Mouse (Mus musculus) lung, embryonic 16.5 days (tissue): ENCODE measurements at regions not wholly inside any gene's neighbourhood (a gene's known extent, or its start where the extent isn't known, plus 50 kb on each side); places are given as distances from the start of the nearest gene placed in this dataset.

Experiments
- ATAC-seq: fragments of 200-750 bp; cut with Nextera tagmentation; 2 replicates; pipeline ENCODE4 v1.8.0; 2017; ENCODE audit warnings: low read depth, mild to moderate bottlenecking, moderate library complexity
- H3K27ac ChIP-seq: fragments of 300-500 bp; sonication (generic); 2 replicates; pipeline ENCODE4 v1.5.1; 2014; ENCODE audit warnings: mild to moderate bottlenecking, control low read depth, low read length
- H3K27me3 ChIP-seq: fragments of 300-500 bp; sonication (generic); 2 replicates; pipeline ENCODE4 v1.6.1; 2014; ENCODE audit warnings: low read depth, low read length, mixed read lengths; ENCODE audit not compliant: control insufficient read depth, insufficient read depth
- H3K36me3 ChIP-seq: fragments of 300-500 bp; sonication (generic); 2 replicates; pipeline ENCODE4 v1.6.1; 2014; ENCODE audit warnings: low read length; ENCODE audit not compliant: control insufficient read depth, insufficient read depth
- H3K4me1 ChIP-seq: fragments of 300-500 bp; sonication (generic); replicated peaks from 2 replicates; pipeline ENCODE4 v1.6.1; 2014; ENCODE audit warnings: low read length, mixed read lengths; ENCODE audit not compliant: control insufficient read depth, insufficient read depth
- H3K4me2 ChIP-seq: fragments of 300-500 bp; sonication (generic); 2 replicates; pipeline ENCODE4 v1.6.1; 2014; ENCODE audit warnings: low read depth, low read length, control low read depth
- H3K4me3 ChIP-seq: fragments of 300-500 bp; sonication (generic); 2 replicates; pipeline ENCODE4 v1.5.1; 2014; ENCODE audit warnings: mild to moderate bottlenecking, low read length, control low read depth
- H3K9ac ChIP-seq: fragments of 300-500 bp; sonication (generic); 2 replicates; pipeline ENCODE4 v1.6.1; 2014; ENCODE audit warnings: low read length, control low read depth
- H3K9me3 ChIP-seq: fragments of 300-500 bp; sonication (generic); 2 replicates; pipeline ENCODE4 v1.6.1; 2016; ENCODE audit warnings: low read length; ENCODE audit not compliant: control insufficient read depth
- WGBS: fragments of 180-500 bp; shearing (Covaris S2); extraction: QIAGEN DNeasy Blood & Tissue Kit; methylation state at CpG from one replicate; pipeline ENCODE4 v1.1.7; 2014; 5-methylcytosine and 5-hydroxymethylcytosine counted together

DNA sequence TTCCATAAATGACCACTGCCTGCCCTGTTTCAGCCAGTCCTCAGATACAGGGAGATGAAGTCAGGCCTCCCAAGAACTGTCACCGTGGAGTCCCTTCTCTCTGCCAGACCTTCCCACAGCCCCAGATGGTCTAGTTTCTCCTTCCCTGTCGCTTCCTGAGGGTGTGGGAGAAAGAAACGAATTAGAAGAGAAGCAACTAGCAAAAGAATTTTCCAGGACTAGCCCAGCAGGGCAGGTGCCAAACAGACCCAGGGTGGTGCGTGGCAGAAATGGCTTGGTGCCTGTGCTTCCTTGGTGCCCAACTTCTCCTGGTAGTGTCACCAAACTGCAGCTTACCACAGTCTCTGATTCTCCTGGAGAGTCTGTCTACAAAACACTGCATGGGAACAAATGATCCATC, 156.3 kb upstream of the Dyrk2 start:
- H3K9ac ChIP-seq, result no peak overlapping the region
- no peak overlapping the region for H3K4me2 ChIP-seq
- H3K4me3 ChIP-seq, result no peak overlapping the region
- no peaks in the 10 kb centered on the region for H3K36me3 ChIP-seq
- WGBS, result 61% methylated on average over 4 of the region's 4 CpGs
- no peaks in the 10 kb centered on the region for H3K4me1 ChIP-seq
- H3K27me3 ChIP-seq, result no peaks in the 10 kb centered on the region
- no peak overlapping the region for H3K27ac ChIP-seq
- H3K9me3 ChIP-seq, result no peaks in the 10 kb centered on the region
- ATAC-seq, result no peak

DNA sequence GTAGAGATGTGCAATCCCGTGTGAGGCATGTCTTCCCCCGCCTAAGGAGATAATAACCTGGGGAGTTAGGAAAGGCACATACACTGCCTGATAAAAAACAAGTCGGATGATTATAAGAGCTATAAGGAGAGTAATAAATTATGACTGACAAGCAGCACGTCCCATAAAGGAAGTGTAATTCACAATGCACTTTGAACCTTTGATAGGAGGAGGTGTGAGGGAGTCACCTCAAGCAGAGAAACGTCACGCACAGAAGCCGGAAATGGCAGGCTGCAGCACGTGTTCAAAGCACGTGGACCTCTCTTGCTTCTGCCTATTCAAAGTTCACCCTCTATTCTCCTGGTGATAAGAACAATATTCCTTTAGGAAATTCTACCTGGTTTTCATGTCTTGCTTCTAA, 154.4 kb upstream of the Dyrk2 start:
- Histone ChIP-seq H3K27me3 (no peaks in the 10 kb centered on the region), H3K4me1 (no peaks in the 10 kb centered on the region), H3K9me3 (no peaks in the 10 kb centered on the region), H3K4me2 (no peak overlapping the region), H3K27ac (no peak overlapping the region), H3K4me3 (no peak overlapping the region), H3K36me3 (no peaks in the 10 kb centered on the region), H3K9ac (no peak overlapping the region)
- ATAC-seq, result no peak
- 38% methylated on average over 9 of the region's 9 CpGs for WGBS

DNA sequence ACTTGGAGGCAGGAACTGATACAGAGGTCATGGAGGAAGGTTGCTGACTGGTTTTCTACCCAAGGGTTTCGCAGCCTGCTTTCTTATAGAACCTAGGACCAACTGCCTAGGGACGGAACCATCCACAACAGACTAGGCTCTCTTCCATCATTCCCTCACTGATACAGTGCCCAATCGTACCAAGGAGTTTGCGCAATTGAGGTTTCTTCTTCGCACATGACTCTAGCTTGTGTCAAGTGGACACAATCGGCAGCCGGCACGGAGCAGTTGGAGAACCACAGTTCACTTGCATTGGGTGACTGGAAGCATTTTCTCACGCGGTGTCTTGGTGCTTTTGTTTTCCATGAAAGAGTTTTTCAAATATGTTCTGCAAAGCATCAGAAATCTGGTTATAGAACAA, 149.1 kb upstream of the Dyrk2 start:
- Histone ChIP-seq H3K9me3 (no peaks in the 10 kb centered on the region), H3K36me3 (no peaks in the 10 kb centered on the region), H3K4me3 (no peak overlapping the region), H3K4me2 (no peak overlapping the region), H3K27me3 (no peaks in the 10 kb centered on the region), H3K4me1 (0 out of 2 replicates have a peak, but pooled peaks cover 2% of the 10 kb centered on the region), H3K9ac (no peak overlapping the region), H3K27ac (no peak overlapping the region)
- no peak for ATAC-seq
- WGBS, result 91% methylated on average over 10 of the region's 10 CpGs

DNA sequence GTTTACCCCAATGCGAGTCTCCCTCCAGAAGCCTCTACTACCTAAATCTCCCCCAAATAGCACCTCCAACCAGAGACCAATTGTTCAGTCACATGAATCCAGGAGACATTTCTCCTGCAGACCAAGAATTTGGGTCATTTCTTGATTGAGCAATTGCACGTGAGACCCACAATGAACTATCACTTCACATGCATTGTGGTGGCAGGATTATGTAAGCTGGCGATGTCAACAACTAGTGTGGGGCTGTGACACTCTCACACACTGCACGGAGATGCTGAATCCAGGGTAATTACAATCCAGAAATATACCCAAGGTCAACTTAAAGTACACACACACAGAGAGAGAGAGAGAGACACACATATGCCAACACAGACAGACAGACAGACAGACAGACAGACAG, 148.5 kb upstream of the Dyrk2 start:
- WGBS, result 85% methylated on average over 4 of the region's 4 CpGs
- no peak overlapping the region for H3K4me2 ChIP-seq
- H3K36me3 ChIP-seq, result no peaks in the 10 kb centered on the region
- no peaks in the 10 kb centered on the region for H3K27me3 ChIP-seq
- no peak overlapping the region for H3K9ac ChIP-seq
- H3K4me1 ChIP-seq, result 0 out of 2 replicates have a peak, but pooled peaks cover 2% of the 10 kb centered on the region
- no peak for ATAC-seq
- H3K4me3 ChIP-seq, result no peak overlapping the region
- no peaks in the 10 kb centered on the region for H3K9me3 ChIP-seq
- no peak overlapping the region for H3K27ac ChIP-seq

DNA sequence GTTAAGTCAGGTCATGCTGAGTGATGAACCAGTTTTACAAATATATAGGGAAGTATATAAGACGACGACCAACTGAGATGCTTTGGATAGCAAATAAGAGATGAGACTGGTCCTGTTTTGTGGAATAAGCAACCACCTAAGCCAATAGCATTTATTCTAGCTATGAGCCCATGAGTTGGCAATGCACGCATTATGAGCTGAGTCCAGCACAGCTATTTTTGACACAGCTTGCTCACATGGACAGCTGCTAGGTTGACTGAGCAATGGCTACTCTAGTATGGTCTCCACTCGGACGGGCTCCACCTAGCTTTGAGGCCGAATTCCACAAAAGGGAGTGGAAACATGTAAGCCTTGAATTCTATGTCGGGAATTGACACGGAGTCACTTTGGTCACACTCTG, 146.1 kb upstream of the Dyrk2 start:
- Histone ChIP-seq H3K9me3 (no peaks in the 10 kb centered on the region), H3K4me2 (no peak overlapping the region), H3K4me3 (no peak overlapping the region), H3K9ac (no peak overlapping the region), H3K36me3 (no peaks in the 10 kb centered on the region), H3K27ac (no peak overlapping the region), H3K4me1 (0 out of 2 replicates have a peak, but pooled peaks cover 2% of the 10 kb centered on the region), H3K27me3 (no peaks in the 10 kb centered on the region)
- ATAC-seq, result no peak
- 83% methylated on average over 8 of the region's 8 CpGs for WGBS

DNA sequence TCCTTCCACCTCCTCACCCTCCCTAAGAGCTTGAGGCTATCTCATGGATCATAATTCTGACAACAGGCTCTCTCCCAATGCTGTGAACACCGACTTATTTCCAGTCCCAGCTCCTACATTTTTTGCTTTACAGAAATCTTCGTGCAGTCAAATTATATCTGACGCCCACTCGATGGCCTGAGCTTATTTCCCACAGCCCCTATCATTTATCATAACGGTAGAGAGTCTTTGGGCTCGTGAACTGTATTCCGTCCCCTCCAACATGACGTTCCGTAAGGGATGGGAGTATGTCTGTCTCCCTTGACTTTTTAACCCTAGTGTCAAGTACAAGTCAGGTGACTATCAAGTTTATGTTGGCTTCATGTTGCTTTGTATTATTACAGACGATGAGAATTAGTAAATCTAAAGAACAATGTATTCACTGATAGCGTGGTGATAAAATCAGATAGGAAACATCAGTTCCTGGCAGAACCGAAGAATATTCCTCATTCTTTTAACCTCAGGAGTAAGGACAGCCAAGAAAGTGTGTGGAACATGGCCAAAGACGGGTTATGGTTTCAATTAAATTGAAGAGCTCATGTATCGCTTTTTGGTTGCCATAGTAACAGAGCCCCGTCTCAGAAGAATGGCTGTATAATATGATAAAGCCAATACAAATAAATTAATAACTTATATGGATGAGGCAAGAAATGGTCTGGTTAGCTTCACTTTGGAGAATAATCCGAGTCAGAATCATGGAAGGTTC, 145.5 kb upstream of the Dyrk2 start:
- ATAC-seq, result no peak
- Histone ChIP-seq H3K27me3 (no peaks in the 10 kb centered on the region), H3K4me1 (0 out of 2 replicates have a peak, but pooled peaks cover 2% of the 10 kb centered on the region), H3K9ac (no peak overlapping the region), H3K27ac (no peak overlapping the region), H3K4me2 (no peak overlapping the region), H3K4me3 (no peak overlapping the region), H3K36me3 (no peaks in the 10 kb centered on the region), H3K9me3 (no peaks in the 10 kb centered on the region)
- 58% methylated on average over 16 of the region's 16 CpGs for WGBS

DNA sequence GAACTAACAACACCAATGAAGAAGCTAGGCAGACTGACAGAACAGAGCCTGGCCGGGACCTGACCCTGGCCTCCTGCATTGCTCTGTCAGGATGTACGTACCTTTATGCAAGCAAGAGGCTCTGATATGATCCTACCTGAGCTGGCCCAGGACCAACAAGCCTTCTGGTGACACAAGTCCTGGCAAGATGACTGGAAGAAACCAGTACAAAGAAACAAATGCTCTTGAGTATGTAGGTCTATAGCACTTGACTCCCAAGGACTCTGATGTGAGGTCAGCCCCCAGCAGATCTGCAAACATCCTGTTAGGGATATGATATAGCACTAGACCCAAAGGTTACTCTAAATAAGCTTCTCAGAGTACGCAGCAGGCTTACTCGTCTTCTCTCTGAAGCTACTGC, 144.7 kb upstream of the Dyrk2 start:
- H3K4me1 ChIP-seq, result 0 out of 2 replicates have a peak, but pooled peaks cover 2% of the 10 kb centered on the region
- WGBS, result 63% methylated on average over 4 of the region's 4 CpGs
- no peaks in the 10 kb centered on the region for H3K36me3 ChIP-seq
- H3K4me3 ChIP-seq, result no peak overlapping the region
- no peaks in the 10 kb centered on the region for H3K9me3 ChIP-seq
- no peaks in the 10 kb centered on the region for H3K27me3 ChIP-seq
- no peak overlapping the region for H3K9ac ChIP-seq
- H3K4me2 ChIP-seq, result no peak overlapping the region
- H3K27ac ChIP-seq, result no peak overlapping the region
- no peak for ATAC-seq

DNA sequence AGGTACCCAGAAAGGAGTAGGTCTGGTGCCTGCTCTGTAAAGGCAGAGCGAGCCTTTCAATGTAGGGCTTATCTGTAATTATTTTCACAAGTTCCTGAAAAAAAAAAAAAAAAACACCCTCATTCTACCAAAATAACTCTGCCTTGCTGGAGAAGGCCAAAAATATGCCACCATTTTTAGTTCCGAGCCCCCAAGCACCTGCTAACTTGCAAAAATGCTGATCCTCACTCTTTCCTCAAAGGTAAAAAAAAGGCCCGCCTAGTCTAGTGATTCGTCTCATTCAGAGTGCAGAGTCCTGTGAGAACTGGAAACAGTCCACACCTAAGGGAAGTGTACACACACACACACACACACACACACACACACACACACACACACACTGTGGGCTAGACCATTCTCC, 143.7 kb upstream of the Dyrk2 start:
- Histone ChIP-seq H3K9me3 (no peaks in the 10 kb centered on the region), H3K4me1 (0 out of 2 replicates have a peak, but pooled peaks cover 2% of the 10 kb centered on the region), H3K36me3 (no peaks in the 10 kb centered on the region), H3K27ac (no peak overlapping the region), H3K9ac (no peak overlapping the region), H3K4me3 (no peak overlapping the region), H3K4me2 (no peak overlapping the region), H3K27me3 (no peaks in the 10 kb centered on the region)
- ATAC-seq, result no peak
- 74% methylated on average over 4 of the region's 4 CpGs for WGBS

DNA sequence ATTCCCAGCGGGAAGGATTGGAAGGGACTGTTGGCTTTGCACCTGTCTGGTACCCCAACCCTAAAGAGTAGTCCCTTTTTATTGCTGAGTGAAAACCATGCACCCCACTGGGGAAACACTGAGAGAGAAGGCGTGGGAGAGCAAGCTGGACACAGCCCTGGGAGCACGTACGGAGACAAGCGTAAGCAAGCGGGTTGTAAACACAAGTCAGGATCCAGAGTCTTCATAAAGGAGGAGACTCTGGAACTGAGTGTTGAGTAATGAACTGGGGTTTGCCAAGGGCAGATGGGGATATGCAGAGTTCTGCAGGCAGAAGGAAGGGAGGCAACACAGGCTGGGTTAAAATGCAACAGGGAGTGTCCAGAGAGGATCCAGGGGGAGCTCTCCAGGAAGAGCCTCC, 141.5 kb upstream of the Dyrk2 start:
- no peak overlapping the region for H3K27ac ChIP-seq
- ATAC-seq, result no peak
- H3K4me2 ChIP-seq, result no peak overlapping the region
- H3K4me1 ChIP-seq, result 0 out of 2 replicates have a peak, but pooled peaks cover 2% of the 10 kb centered on the region
- no peak overlapping the region for H3K9ac ChIP-seq
- H3K27me3 ChIP-seq, result no peaks in the 10 kb centered on the region
- no peaks in the 10 kb centered on the region for H3K36me3 ChIP-seq
- no peaks in the 10 kb centered on the region for H3K9me3 ChIP-seq
- H3K4me3 ChIP-seq, result no peak overlapping the region
- 44% methylated on average over 6 of the region's 6 CpGs for WGBS
